Mouse (Mus musculus) heart, embryonic 13.5 days (tissue): ENCODE results near the gene Fgfr2. TPM values are rescaled to one million over a fixed set of nuclear protein-coding genes. Genes with fewer than 3 reads are reported as not detected.
"Not testable (repeated sequence)": the region's sequence is repeated elsewhere in the genome, so short reads cannot be mapped to it uniquely, and the experiment has no call there.

Source experiments
- ATAC-seq: fragments of 200-750 bp; cut with Nextera tagmentation; 2 replicates; pipeline ENCODE4 v1.8.0; 2017; ENCODE audit warnings: moderate TSS enrichment; ENCODE audit not compliant: insufficient number of reproducible peaks, low FRiP score, low TSS enrichment; ENCODE audit errors: extremely low read depth
- H3K27ac ChIP-seq: fragments of 300-500 bp; sonication (generic); replicated peaks from 2 replicates; pipeline ENCODE4 v1.5.1; 2015; ENCODE audit warnings: moderate library complexity, mild to moderate bottlenecking, inconsistent platforms
- H3K27me3 ChIP-seq: fragments of 300-500 bp; sonication (generic); replicated peaks from 2 replicates; pipeline ENCODE4 v1.6.1; 2015; ENCODE audit warnings: mild to moderate bottlenecking, inconsistent platforms
- H3K36me3 ChIP-seq: fragments of 300-500 bp; sonication (generic); 2 replicates; pipeline ENCODE4 v1.6.1; 2015; ENCODE audit warnings: mild to moderate bottlenecking, inconsistent platforms
- H3K4me1 ChIP-seq: fragments of 300-500 bp; sonication (generic); 2 replicates; pipeline ENCODE4 v1.6.1; 2015; ENCODE audit warnings: inconsistent platforms
- H3K4me2 ChIP-seq: fragments of 300-500 bp; sonication (generic); 2 replicates; pipeline ENCODE4 v1.6.1; 2015; ENCODE audit warnings: inconsistent platforms, mild to moderate bottlenecking, moderate library complexity
- H3K4me3 ChIP-seq: fragments of 300-500 bp; sonication (generic); 2 replicates; pipeline ENCODE4 v1.5.1; 2015; ENCODE audit warnings: moderate library complexity, mild to moderate bottlenecking, inconsistent platforms
- H3K9ac ChIP-seq: fragments of 300-500 bp; sonication (generic); 2 replicates; pipeline ENCODE4 v1.6.1; 2015; ENCODE audit warnings: inconsistent platforms, mild to moderate bottlenecking, moderate library complexity
- H3K9me3 ChIP-seq: fragments of 300-500 bp; sonication (generic); 2 replicates; pipeline ENCODE4 v1.6.1; 2016; ENCODE audit warnings: inconsistent platforms
- WGBS: fragments of 180-500 bp; shearing (Covaris S2); methylation state at CpG from one replicate; pipeline ENCODE4 v1.1.7; 2015; ENCODE audit warnings: mixed read lengths; 5-methylcytosine and 5-hydroxymethylcytosine counted together
- polyA plus RNA-seq: library from polyadenylated mRNA; unstranded; fragments of >200 nt; fragmentation: Nextera tagmentation; extraction: Ambion mirVana; gene quantifications from 2 replicates; pipeline ENCODE4 v1.2.1, GENCODE M21; 2015

The Fgfr2 gene
- polyA plus RNA-seq, 1 experiment from 2014 or later: 22.5 TPM

DNA sequence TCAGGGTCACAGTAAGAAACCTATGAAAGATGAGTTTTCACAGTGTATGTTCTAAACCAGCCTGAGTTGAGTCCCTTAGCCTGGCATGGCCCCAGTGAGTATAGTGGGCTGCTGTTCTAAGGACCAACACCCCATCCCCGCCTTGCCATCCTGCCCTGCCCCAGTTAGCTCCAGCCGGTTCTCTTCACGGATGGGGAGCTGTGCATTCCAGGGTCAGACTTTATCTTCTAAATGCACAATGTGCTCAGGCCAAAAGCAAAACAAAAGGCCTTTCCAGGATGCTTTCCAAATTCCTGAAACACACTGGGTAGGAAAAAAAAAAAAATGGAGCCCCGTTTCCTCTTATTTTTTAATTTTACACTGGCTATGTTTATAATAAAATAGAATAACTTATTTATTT lies 23.9 kb downstream of the Fgfr2 start:
- Histone ChIP-seq H3K9ac (no peak overlapping the region), H3K9me3 (no peaks in the 10 kb centered on the region), H3K27ac (peak overlapping the region; percentile 75), H3K4me3 (no peak overlapping the region), H3K4me1 (peaks cover 71% of the 10 kb centered on the region), H3K4me2 (peak overlapping the region; percentile 43), H3K27me3 (no peaks in the 10 kb centered on the region), H3K36me3 (peaks cover 5% of the 10 kb centered on the region; the same call in 1 of the 2 replicates)
- 31% methylated on average over 4 of the region's 4 CpGs for WGBS
- no peak for ATAC-seq

DNA sequence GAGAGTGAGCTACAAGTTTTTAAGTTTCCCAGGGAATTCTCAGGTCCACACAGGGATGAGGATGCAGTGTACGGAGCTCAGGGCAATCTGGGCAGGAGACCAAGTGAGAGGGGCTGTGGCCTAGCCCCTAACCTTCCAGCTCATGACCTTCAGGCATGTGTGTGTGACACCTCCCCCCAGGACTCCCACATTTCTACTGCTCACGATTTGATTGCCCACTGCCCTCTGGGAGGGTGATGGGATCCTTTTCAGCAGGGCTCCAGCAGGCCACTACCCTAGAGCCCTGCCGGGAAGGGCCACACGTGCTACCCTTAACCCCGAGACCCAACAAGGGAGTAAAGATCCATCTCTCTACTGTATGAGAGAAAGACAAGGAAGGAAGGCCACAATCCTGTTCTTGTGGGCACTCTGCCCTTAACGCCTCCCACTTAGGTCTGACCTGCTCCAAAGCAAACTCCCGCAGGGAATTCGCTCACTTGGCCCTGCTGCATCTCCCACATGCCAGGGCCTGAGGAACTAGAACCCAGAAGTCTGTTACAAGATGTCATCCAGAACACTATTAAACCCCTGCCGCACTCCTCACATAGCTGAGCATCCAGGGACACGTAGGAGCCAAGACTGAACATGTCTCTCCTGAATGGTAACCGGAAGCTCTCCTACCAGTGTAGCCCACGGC lies 24.9 kb downstream of the Fgfr2 start:
- Histone ChIP-seq H3K9me3 (no peaks in the 10 kb centered on the region), H3K9ac (no peak overlapping the region; the same call in 1 of the 2 replicates), H3K27me3 (no peaks in the 10 kb centered on the region), H3K27ac (peak overlapping the region; percentile 75), H3K4me2 (no peak overlapping the region), H3K4me3 (no peak overlapping the region), H3K4me1 (peaks cover 64% of the 10 kb centered on the region), H3K36me3 (peaks cover 5% of the 10 kb centered on the region)
- ATAC-seq: 0 out of 2 replicates have a peak, but pooled peaks have one; percentile 6
- WGBS: 69% methylated on average over 12 of the region's 12 CpGs

DNA sequence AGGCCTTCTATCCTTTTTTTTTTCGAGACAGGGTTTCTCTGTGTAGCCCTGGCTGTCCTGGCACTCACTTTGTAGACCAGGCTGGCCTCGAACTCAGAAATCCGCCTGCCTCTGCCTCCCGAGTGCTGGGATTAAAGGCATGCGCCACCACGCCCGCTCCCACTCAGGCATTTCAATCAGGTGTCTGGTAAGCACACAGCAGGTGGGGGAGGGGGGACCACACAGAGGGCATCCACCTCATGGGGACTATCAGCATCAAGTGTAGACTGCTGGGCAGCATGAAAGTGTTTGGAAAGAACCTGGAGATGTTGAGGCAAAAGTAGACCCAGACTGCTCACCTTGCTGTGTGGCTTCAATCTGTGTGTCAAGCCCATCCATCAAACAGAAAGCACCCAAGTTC lies 27.5 kb downstream of the Fgfr2 start:
- not testable (repeated sequence) for H3K9me3 ChIP-seq, H3K4me3 ChIP-seq, ATAC-seq, H3K9ac ChIP-seq, H3K27me3 ChIP-seq, H3K27ac ChIP-seq, H3K4me2 ChIP-seq
- Histone ChIP-seq H3K36me3 (peaks cover 12% of the 10 kb centered on the region), H3K4me1 (peaks cover 54% of the 10 kb centered on the region)
- 87% methylated on average over 7 of the region's 7 CpGs for WGBS

DNA sequence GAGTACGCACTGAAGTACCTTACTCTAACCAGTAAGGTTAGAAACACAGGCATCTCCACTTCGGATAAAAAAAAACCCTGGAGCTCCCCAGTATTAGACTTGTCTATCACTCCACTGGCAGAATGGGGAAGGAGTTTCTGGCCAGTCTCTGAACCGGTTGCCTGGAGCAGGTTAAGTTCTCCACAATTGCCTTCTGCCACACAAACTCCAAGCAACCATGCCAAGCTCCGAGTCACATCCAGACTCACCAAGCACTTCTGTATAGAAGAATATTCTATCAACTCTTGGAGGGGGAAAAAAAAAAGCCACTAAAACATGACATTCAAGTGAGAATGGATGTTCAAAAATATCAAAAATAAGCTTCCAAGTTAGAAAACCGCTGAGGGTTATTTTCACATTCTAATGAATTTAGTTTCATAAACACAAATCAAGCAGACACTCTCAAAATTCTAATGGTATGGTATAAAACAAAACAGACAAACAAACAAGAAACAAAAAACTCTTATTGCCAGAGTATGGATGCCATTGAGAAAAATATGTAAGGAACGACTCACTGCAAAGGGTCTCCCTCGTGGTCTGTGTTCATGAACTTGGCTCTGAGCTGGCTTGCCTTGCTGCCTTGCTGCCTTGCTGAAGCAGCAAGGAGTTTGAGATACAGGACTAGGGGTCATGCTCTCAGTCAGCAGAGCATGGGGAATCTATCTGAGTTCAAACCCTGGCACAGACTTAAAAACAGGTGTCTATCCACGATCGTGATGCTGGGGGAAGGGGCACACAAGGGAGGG lies 28.2 kb downstream of the Fgfr2 start:
- Histone ChIP-seq H3K9ac (no peak overlapping the region), H3K4me1 (peaks cover 54% of the 10 kb centered on the region), H3K4me3 (no peak overlapping the region), H3K36me3 (peaks cover 12% of the 10 kb centered on the region), H3K9me3 (no peaks in the 10 kb centered on the region), H3K4me2 (no peak overlapping the region), H3K27ac (no peak overlapping the region), H3K27me3 (no peaks in the 10 kb centered on the region)
- WGBS: 71% methylated on average over 9 of the region's 9 CpGs
- ATAC-seq: no peak

DNA sequence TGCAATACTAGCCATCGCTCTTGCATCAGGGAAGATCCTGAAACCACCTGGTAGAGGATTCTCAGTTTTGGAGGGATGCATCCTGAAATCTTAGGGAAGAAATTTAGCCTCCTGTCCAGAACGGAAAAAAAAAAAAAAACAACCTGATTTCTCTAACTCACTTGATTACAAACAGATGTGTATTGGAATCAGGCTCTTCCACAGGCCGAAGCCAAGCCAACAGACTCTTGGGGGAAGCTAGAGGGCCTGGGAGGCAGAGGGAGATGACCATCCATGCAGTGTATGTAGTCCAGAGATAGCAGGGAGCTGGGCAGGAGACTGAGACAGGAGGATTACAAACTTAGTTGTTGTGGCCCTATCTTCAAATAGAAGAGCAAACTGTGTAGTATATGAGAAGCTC lies 29.0 kb downstream of the Fgfr2 start:
- Histone ChIP-seq H3K4me1 (peaks cover 54% of the 10 kb centered on the region), H3K4me2 (no peak overlapping the region)

DNA sequence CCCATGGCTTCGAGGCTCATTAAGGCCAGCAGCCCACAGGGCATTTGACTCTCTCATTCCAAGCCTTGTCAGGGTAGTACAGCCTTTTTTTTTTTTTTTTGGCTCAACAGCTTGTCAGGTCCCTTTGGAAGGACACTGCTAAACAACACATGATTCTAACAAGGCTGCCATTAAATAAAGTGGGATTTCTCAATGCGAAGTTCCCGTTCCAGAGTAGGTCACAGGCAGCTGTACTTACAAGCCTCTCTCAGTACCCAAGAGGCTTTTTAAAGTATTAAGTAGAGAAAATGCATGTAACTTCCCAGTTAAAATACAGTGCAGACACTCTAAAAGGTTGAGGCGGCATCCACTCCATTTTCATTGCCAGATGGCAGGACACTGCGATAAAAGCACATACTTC lies 29.4 kb downstream of the Fgfr2 start:
- ATAC-seq: no peak
- H3K9ac ChIP-seq: no peak overlapping the region
- peaks cover 54% of the 10 kb centered on the region for H3K4me1 ChIP-seq
- H3K27ac ChIP-seq: no peak overlapping the region
- H3K4me3 ChIP-seq: no peak overlapping the region
- WGBS: 91% methylated on average over 5 of the region's 5 CpGs
- H3K9me3 ChIP-seq: no peaks in the 10 kb centered on the region
- peaks cover 12% of the 10 kb centered on the region for H3K36me3 ChIP-seq
- H3K27me3 ChIP-seq: no peaks in the 10 kb centered on the region
- no peak overlapping the region for H3K4me2 ChIP-seq

More for the DNA sequence above, 29.0 kb downstream of the Fgfr2 start:
- no peak overlapping the region for H3K4me3 ChIP-seq
- H3K9me3 ChIP-seq: no peaks in the 10 kb centered on the region
- no peak overlapping the region for H3K9ac ChIP-seq
- ATAC-seq: no peak
- 70% methylated on average over 3 of the region's 3 CpGs for WGBS
- H3K36me3 ChIP-seq: peaks cover 12% of the 10 kb centered on the region
- no peaks in the 10 kb centered on the region for H3K27me3 ChIP-seq
- H3K27ac ChIP-seq: no peak overlapping the region

DNA sequence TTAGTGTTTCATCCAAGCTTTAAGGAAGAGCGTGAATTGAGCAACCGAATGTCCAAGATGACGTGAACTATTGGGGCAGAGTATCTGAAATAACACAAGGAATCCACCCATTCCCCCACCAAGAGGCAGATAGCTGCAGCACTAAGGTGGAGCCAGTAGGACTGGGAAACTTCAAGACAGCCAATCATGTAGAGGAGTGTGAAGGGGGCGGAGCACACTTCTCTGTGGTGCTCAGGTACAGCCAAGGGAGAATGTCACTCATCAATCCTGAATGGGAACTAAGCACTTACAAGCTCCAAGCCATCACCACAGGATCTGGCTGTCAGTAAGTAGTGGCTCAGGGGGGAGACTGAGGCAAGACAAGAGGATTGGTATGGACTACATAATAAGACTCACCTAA lies 32.5 kb downstream of the Fgfr2 start:
- Histone ChIP-seq H3K4me2 (no peak overlapping the region), H3K4me3 (no peak overlapping the region), H3K27me3 (no peaks in the 10 kb centered on the region), H3K27ac (peak overlapping the region; percentile 46; the same call in 1 of the 2 replicates), H3K9me3 (no peaks in the 10 kb centered on the region), H3K9ac (no peak overlapping the region), H3K36me3 (peaks cover 8% of the 10 kb centered on the region), H3K4me1 (peaks cover 64% of the 10 kb centered on the region)
- 73% methylated on average over 4 of the region's 4 CpGs for WGBS
- ATAC-seq: no peak

DNA sequence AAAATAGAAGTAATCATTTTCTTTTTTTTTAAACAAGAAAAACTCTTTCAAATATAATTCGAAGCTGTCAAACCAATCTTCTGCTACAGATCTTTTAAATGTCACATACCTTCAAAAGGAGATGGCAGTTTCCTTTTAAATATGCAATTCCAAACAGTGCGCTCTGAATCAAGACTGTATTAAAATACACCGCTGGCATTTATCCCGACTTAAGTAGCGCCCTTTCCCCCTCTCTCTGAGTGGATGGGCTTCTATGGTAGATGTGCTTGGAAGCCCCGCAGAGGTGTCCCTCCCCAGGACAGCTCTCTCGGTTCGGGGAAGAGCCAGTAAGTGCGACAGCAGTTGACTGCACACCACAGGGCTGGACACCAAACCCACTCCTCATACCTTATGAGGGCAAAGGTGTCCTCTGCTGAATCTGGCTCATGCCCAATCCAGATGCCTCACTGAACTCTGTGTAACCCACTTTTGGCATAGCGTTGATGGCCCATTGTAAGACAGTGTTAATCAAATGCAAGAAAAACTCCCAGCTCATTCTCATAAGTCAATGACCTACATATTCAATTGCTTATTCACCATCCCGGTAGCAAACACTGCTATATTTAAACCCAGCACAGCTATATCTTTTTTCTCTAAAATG lies 33.4 kb downstream of the Fgfr2 start:
- Histone ChIP-seq H3K9me3 (no peaks in the 10 kb centered on the region), H3K27ac (peak overlapping the region; percentile 46), H3K27me3 (no peaks in the 10 kb centered on the region), H3K9ac (no peak overlapping the region), H3K4me2 (0 out of 2 replicates have a peak overlapping the region, but pooled peaks have one; percentile 8), H3K36me3 (peaks cover 7% of the 10 kb centered on the region; the same call in 1 of the 2 replicates), H3K4me1 (peaks cover 70% of the 10 kb centered on the region), H3K4me3 (no peak overlapping the region)
- 74% methylated on average over 11 of the region's 11 CpGs for WGBS
- ATAC-seq: no peak; the same call in 1 of the 2 replicates

DNA sequence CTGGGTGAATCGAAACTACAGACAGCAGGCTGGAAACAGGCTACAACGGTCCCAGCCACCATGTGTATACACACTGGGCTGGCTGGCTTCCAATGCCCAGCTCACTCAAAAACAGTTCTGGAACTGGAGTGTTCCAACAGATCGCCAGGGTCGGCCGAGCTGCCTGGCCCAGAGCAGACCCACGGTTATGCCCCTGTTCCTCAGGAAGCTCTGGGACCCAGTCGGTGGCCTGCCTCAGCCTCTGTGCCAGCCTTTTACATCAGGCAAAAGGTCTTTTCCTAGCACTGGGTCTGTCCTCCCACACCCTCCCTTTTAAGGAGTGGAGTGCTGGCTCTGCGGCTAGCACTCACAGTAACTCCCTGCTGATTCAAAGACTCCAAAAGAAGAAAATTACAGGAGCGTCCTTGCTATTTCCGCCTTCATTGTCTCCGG lies 34.3 kb downstream of the Fgfr2 start:
- H3K4me2 ChIP-seq: peak overlapping the region; percentile 56
- peaks cover 75% of the 10 kb centered on the region for H3K4me1 ChIP-seq
- peak overlapping the region; percentile 83 for H3K27ac ChIP-seq
- peak overlapping the region; percentile 62 for H3K9ac ChIP-seq
- H3K9me3 ChIP-seq: no peaks in the 10 kb centered on the region
- no peak for ATAC-seq
- H3K27me3 ChIP-seq: no peaks in the 10 kb centered on the region
- WGBS: 19% methylated on average over 11 of the region's 11 CpGs
- peaks cover 7% of the 10 kb centered on the region; the same call in 1 of the 2 replicates for H3K36me3 ChIP-seq
- H3K4me3 ChIP-seq: peak overlapping the region; percentile 13

DNA sequence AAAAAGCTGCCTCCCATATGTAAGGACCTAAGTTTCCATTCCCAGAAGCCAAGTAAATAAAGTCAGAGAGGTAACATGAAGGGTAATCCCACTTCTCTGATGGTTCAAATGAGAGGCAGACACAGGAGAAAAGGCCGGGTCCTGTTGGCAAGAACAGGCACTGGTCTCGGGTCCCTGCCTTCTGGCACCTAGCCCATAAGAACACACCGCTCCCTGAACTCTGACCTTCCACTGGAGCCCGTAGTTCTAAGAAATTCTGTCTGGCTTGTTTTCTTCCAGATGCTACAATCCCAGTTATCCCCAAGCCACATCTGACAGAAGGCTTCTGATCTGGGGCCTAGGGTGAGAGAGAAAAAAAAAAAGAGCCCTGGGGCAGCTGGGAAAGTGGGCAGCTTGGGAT lies 34.7 kb downstream of the Fgfr2 start:
- peak overlapping the region; percentile 62 for H3K9ac ChIP-seq
- ATAC-seq: no peak
- peak overlapping the region; percentile 13 for H3K4me3 ChIP-seq
- H3K4me1 ChIP-seq: peaks cover 75% of the 10 kb centered on the region
- H3K36me3 ChIP-seq: peaks cover 7% of the 10 kb centered on the region; the same call in 1 of the 2 replicates
- peak overlapping the region; percentile 56 for H3K4me2 ChIP-seq
- WGBS: 46% methylated on average over 4 of the region's 4 CpGs
- H3K9me3 ChIP-seq: no peaks in the 10 kb centered on the region
- H3K27ac ChIP-seq: peak overlapping the region; percentile 83
- no peaks in the 10 kb centered on the region for H3K27me3 ChIP-seq

DNA sequence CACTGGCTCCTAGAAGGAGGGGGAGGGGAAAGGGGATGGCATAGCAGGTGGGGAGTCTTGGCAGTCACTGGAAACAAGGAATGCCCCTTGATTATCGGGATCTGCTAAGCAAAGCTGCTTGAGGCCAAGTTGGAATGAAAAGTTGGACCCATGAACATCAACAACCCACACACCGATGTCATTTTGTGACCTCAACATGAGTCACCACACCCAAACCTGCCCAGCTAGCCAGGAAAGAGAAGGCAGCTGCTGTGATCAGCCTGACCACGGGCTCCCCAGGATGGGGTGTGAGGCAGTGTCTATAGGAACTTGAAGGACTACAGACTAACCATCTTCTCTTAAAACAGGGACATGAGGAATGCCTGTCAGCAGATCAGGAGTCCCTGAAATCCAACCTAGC lies 37.7 kb downstream of the Fgfr2 start:
- 78% methylated on average over 3 of the region's 3 CpGs for WGBS
- Histone ChIP-seq H3K9ac (no peak overlapping the region), H3K4me1 (peaks cover 66% of the 10 kb centered on the region), H3K36me3 (peaks cover 13% of the 10 kb centered on the region), H3K9me3 (no peaks in the 10 kb centered on the region), H3K27ac (no peak overlapping the region), H3K27me3 (no peaks in the 10 kb centered on the region), H3K4me2 (no peak overlapping the region), H3K4me3 (no peak overlapping the region)
- ATAC-seq: no peak
